Mouse (Mus musculus) olfactory bulb, adult 2 months (tissue): Measurements from ENCODE around the gene D17H6S53E.

Source experiments
- CTCF ChIP-seq: fragments of 200-500 bp; IDR thresholded peaks from 2 replicates; pipeline ENCODE4 v1.5.1; 2012; ENCODE audit warnings: low read depth, mild to moderate bottlenecking, low read length, moderate library complexity; ENCODE audit not compliant: insufficient read depth
- POLR2A ChIP-seq: fragments of 200-500 bp; IDR thresholded peaks from 2 replicates; pipeline ENCODE4 v1.6.1; 2012; ENCODE audit warnings: mild to moderate bottlenecking, low read depth, low read length, moderate library complexity; ENCODE audit not compliant: insufficient read depth

DNA sequence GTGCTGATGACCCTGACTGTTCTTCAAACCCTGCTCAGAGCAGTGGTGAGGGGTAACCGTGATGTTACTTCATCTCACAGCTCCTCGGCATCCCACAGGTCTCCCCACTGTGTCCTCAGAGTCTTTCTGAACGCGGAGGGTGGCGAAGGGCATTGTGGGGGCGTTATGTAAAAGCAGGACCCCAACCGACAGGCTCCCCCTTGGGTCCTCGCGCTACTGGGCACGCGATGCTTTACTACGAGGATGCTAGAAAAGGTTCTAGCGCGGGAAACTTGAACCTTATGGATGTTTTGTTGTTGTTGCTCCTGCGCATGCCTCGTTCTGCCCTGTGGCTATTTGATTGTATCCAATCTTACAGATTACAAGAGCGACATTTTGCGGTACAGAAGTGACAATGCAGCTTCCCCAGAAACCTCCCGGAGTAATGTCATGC is 4.3 kb upstream of the D17H6S53E start, which contains the start of gene Csnk2b:
- no peak for TF ChIP-seq CTCF
- TF ChIP-seq POLR2A, result no peak
